Mouse (Mus musculus): ENCODE data around the gene Scfd2. TPM values are rescaled to one million over a fixed set of nuclear protein-coding genes. Genes with fewer than 3 reads are reported as not detected.

The Scfd2 gene
- polyA plus RNA-seq, 1 experiment from 2014 or later, result 3.7 TPM

DNA sequence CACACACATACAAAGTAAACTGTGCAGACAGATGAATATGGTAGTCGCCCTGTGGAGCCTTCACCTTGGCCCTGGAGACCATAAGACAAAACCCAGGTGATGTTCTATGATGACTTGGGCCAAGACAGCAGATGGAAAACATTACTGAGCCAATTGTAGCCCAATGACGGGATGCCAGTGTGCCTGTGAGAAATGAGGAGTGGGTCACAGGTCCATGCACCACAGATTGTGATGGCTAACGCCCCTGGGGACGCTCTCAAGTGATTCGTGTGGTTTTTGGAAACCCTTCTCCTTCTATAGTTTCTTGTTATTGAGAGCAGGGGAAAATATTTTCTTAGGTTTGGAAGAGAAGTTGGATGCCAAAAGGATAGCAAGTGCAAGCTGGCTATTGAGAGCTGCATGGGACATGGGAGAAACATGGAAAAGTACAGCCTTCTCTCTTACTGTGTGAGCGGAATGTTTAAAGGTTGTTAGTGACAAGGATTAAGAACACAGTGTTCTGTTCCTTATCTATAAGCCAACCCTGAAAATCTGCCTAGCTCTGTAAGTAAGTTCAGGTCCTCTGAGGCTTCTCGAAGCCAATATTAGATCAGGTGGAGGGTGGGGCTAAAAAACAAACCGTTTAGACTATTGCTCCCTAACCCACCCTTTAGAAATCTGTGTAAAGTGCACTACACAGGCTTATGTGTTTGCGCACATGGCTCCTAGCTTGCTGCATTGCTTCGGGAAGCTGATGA is 210.4 kb downstream of the Scfd2 start:
- no peaks in the 10 kb centered on the region for H3K79me2 ChIP-seq (ENCODE audit: inconsistent target)
- no peak overlapping the region for H3K4me3 ChIP-seq (ENCODE audit: inconsistent target)
- 98% methylated on average over 10 of the region's 10 CpGs for WGBS (ENCODE audit: missing documents)
- H3K27ac ChIP-seq, result no peak overlapping the region
- H3K36me3 ChIP-seq (ENCODE audit: inconsistent target), result no peaks in the 10 kb centered on the region

DNA sequence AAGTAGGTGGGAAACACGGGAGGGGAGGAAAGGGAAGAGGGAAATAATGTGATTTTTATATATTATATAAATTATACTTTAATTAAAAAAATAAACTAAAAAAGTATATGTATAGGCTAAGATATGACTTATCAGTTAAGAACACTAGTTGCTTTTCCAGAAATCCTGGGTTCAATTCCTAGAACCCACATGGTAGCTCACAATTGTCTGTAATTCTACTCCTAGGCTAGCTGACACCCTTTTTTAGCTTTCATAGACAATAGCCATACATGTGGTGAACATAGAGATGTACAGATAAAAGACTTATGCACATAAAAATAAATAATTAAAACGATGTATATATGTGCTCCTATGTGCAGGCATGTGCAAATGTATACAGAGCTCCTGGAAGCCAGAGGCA is 212.0 kb downstream of the Scfd2 start:
- Histone ChIP-seq H3K4me3 (ENCODE audit: inconsistent target) (no peak overlapping the region), H3K79me2 (ENCODE audit: inconsistent target) (no peaks in the 10 kb centered on the region), H3K36me3 (ENCODE audit: inconsistent target) (no peaks in the 10 kb centered on the region), H3K27ac (no peak overlapping the region)
- WGBS (ENCODE audit: missing documents), result 73% methylated on average over 1 of the region's 2 CpGs

DNA sequence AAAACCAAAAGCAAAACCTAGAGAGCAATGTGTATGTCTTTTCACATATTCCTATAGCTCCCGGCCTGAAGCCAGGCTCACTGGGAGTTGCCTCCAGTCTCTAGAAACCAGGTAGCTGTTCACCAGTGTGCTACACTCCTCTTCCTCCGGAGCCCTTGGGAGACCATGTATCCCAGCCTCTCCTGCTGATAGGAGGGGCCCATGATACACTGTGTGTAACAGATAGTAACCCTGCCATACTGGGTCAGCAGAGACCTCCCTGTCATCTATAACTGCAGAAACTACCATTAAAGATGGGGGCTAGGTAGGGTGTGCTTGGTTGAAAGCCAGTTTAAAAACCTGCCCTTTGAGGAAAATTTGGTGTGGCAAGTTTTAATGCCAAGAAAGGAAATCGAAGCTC is 214.4 kb downstream of the Scfd2 start:
- Histone ChIP-seq H3K27ac (no peak overlapping the region), H3K36me3 (ENCODE audit: inconsistent target) (no peaks in the 10 kb centered on the region), H3K79me2 (ENCODE audit: inconsistent target) (no peaks in the 10 kb centered on the region), H3K4me3 (ENCODE audit: inconsistent target) (no peak overlapping the region)
- 100% methylated on average over 3 of the region's 3 CpGs for WGBS (ENCODE audit: missing documents)

DNA sequence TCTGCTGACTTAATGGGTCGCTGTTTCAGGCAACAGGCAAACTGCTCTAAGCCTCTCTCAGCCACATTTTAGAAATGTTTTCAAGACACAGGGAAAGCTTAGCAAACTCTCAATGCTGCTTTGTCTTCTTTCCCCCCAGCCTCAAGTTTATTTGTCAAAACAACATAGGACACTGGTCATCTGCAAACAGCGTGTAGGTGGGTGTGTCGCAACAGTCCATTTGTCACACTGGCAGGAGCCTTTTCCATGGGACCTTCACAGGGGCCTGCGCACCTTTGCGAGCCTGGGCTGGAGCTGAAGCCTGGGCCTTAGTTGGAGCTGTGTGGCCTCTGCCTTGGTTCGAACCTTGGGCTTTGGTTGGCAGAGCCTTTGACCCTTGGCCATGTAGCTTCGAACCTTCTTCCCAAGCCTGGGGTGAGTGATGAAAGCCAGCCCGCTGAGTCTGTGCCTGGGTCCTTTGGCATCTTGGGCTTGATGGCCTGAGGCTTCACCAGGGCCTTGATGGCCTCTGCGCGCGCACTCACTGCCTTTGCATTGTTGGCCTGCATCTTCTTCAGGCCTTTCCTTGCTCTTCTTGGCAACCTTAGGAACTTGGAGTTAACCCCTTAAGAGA is 215.1 kb downstream of the Scfd2 start:
- WGBS (ENCODE audit: missing documents), result 97% methylated on average over 11 of the region's 11 CpGs
- H3K36me3 ChIP-seq (ENCODE audit: inconsistent target), result no peaks in the 10 kb centered on the region
- H3K4me3 ChIP-seq (ENCODE audit: inconsistent target), result no peak overlapping the region
- H3K79me2 ChIP-seq (ENCODE audit: inconsistent target), result no peaks in the 10 kb centered on the region
- H3K27ac ChIP-seq, result no peak overlapping the region

DNA sequence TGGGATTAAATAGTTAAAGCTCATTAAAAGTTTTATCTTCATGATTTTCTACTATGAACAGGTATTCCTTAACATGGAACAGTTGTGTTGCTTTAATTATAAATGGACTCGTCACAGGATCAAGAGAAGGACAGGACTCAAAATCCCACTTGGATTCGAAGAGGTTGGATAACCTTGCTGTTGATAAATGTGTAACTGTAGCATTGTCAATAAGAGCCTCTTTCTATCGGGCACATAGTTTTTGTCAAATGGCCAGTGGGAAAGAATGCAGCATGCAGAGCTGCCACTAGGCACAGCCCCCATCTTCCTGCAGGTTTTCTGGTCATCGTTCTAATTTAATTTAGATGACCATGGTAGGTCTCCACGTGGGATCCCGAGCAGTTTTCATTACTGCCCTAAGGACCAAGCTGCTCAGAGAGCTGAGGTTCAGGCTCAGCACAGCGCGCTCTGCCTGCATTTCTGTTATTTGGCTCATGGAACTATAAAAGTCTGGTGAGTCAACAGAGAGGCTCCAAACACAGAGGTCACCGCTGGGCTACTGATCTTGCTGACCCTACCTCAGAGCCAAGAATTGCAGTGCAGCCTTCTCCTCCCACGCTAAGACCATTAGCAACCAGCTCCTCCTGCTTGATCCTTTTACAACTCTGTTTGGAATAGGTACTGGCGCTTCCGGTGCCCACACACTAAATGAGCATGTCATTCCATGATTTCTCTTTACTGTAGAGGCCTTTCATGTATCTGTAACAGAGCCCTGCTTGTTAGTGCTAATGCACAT is 215.9 kb downstream of the Scfd2 start:
- Histone ChIP-seq H3K79me2 (ENCODE audit: inconsistent target) (no peaks in the 10 kb centered on the region), H3K27ac (no peak overlapping the region), H3K36me3 (ENCODE audit: inconsistent target) (no peaks in the 10 kb centered on the region), H3K4me3 (ENCODE audit: inconsistent target) (no peak overlapping the region)
- WGBS (ENCODE audit: missing documents), result 89% methylated on average over 12 of the region's 12 CpGs

DNA sequence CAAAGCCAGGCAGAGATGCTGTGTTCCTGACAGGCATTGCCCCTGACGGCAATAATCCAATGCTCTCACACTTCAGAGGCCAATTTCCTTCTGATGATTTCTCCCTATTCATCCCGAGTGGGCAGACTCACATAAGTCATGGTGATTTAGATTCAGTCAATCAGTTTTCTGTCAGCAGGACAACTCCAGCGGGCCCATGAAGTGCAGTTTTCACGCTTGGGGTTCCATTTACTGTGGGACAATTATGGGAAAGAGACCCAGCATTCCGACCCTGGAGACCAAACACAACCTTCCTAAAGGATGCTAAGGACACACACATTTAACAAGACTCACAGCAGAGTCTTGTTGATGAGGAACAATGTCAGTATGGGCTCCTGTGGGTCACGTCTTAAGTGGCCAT is 217.1 kb downstream of the Scfd2 start:
- 96% methylated on average over 6 of the region's 6 CpGs for WGBS (ENCODE audit: missing documents)
- H3K79me2 ChIP-seq (ENCODE audit: inconsistent target), result no peaks in the 10 kb centered on the region

DNA sequence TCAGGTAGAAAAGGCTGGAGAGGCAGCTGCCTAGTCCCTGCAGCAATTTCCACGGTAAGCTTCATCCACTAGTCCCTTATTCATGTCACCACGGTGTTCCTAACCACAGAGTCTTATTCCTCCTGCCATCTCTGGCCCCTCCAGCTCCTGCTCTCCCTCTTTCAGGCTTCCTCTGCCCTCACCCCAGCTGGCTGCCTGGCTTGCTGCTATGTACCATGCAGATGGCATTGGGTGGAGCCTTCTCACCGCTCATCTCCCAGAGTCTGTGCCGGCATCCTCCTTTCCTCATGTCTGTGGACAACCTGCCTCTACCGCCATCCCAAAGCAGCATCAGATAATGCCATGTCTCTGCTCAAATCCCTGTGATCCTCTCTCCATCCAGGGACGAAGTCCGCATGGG is 218.0 kb downstream of the Scfd2 start:
- Histone ChIP-seq H3K4me3 (ENCODE audit: inconsistent target) (no peak overlapping the region), H3K27ac (no peak overlapping the region), H3K36me3 (ENCODE audit: inconsistent target) (no peaks in the 10 kb centered on the region), H3K79me2 (ENCODE audit: inconsistent target) (no peaks in the 10 kb centered on the region)
- WGBS (ENCODE audit: missing documents), result 88% methylated on average over 7 of the region's 7 CpGs

More for the DNA sequence above, 217.1 kb downstream of the Scfd2 start:
- Histone ChIP-seq H3K27ac (no peak overlapping the region), H3K36me3 (ENCODE audit: inconsistent target) (no peaks in the 10 kb centered on the region), H3K4me3 (ENCODE audit: inconsistent target) (no peak overlapping the region)

DNA sequence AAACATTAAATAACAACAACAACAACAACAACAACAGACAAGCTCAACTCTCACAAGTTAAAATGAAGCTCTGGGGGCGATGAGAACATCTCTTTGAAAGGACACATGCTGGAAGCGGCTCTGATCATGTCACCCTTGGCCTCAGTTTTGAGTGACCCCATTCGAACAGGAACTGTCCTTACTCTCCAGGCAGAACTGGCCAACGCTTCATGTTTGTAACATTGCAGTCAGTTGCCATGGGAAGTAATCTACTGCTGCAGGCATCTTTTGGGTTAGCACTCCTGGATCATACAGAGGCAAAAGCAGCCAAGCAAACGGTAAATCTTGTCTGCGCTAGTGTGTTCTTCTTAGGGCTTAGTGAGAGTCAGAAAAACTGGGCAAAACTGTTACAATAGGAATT is 219.7 kb downstream of the Scfd2 start:
- no peaks in the 10 kb centered on the region for H3K79me2 ChIP-seq (ENCODE audit: inconsistent target)
- no peak overlapping the region for H3K4me3 ChIP-seq (ENCODE audit: inconsistent target)
- no peak overlapping the region for H3K27ac ChIP-seq
- H3K36me3 ChIP-seq (ENCODE audit: inconsistent target), result no peaks in the 10 kb centered on the region
- 81% methylated on average over 6 of the region's 6 CpGs for WGBS (ENCODE audit: missing documents)

DNA sequence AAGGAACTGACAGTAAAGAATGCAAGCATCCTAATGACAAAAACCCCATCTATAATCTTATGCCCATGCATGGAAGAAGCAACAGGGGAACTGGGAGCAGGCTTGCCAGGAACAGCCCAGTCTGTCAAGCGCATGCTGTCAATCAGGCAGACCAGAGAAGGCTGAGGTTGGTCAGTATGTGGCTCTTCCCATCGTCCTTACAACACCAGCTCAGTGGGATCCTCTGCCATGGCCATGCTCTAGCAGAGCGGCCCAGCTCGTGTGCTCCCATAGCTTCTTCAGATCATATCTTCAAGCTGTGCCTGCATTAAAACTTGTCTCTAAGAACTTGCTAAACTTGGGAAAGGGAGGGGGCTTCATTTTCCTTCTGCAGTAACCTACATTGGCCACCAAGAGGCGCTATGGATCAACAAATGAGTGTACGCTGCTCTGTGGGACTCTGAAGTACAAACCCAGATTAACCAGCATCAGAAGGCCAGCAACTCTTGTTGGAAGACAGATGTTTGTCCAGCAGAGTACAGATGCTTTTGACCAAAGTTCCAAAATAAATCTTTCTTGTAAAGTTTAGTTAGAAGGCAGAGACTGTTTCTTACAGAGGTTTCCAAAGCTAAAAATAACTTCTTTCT is 220.2 kb downstream of the Scfd2 start:
- Histone ChIP-seq H3K36me3 (ENCODE audit: inconsistent target) (no peaks in the 10 kb centered on the region), H3K79me2 (ENCODE audit: inconsistent target) (no peaks in the 10 kb centered on the region), H3K4me3 (ENCODE audit: inconsistent target) (no peak overlapping the region), H3K27ac (no peak overlapping the region)
- WGBS (ENCODE audit: missing documents), result 64% methylated on average over 6 of the region's 6 CpGs

DNA sequence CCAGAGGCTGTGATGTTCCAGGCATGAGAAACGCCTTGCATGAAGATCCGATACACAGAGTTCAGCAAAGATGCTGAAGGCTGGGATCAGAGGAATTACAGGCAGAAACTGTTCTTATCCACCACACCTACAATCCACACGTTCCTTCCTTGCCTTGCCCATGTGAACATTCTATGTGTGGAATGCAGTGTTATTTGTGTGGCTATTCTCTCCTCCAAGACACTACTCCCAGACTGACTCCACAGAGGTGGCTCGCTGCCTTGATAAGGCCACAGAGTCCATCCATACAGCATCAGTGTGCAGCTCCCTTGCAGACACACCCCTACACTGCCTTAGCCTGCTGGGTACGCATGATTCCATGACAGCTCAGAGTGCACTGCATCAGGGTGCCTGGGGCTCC is 221.5 kb downstream of the Scfd2 start:
- no peak overlapping the region for H3K27ac ChIP-seq
- no peaks in the 10 kb centered on the region for H3K36me3 ChIP-seq (ENCODE audit: inconsistent target)
- no peaks in the 10 kb centered on the region for H3K79me2 ChIP-seq (ENCODE audit: inconsistent target)
- H3K4me3 ChIP-seq (ENCODE audit: inconsistent target), result no peak overlapping the region
- 95% methylated on average over 5 of the region's 5 CpGs for WGBS (ENCODE audit: missing documents)

DNA sequence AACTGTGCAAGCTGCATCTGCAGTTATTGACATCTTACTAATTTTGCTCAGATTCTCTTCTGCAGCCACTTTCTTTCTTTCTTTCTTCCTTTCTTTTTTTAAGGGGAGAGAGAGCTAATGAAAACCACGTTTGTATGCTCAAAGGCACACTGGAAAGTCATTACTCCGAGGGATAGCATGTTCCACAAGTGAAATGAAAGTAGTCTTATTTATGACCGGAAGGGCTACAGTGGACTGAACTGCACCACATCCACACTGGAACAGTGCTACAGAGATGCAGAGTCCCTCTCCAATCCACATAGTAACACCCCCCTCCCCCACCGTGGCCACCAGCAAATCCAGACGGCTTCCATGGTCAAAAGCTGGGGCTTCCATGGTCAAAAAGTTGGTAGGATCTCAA is 224.3 kb downstream of the Scfd2 start:
- no peaks in the 10 kb centered on the region for H3K79me2 ChIP-seq (ENCODE audit: inconsistent target)
- 93% methylated on average over 5 of the region's 5 CpGs for WGBS (ENCODE audit: missing documents)
- H3K36me3 ChIP-seq (ENCODE audit: inconsistent target), result no peaks in the 10 kb centered on the region
- no peak overlapping the region for H3K27ac ChIP-seq
- H3K4me3 ChIP-seq (ENCODE audit: inconsistent target), result no peak overlapping the region

DNA sequence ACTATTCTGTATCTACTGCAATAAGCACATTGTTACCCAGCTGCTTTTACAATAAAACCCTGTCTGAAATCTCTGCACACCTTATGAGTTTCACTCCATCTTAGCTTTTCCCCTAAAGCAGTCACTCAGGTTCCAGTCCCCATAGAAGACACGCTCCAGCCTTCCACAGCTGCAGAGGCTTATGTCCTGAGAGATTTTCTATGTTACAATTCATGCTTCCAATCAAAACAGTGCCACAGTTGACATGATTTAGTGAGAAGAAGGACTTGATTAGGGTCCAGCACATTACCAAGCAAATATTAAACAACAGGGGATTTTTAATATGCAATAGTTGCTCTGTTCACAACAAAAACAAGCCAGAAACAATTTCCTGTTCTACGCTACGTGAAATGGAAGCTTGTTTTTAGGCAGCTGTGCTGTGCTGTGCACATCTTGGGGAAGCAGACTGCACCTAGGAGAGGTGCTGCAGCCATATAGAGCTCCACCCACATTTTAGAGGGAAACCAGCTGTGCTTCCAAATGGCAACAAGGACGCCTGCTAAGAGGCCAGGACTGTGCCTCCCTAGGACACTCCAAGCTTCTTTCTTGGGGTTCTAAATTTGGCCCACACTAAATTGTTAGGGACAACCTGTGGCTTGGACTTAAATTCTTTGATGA is 225.9 kb downstream of the Scfd2 start:
- Histone ChIP-seq H3K36me3 (ENCODE audit: inconsistent target) (no peaks in the 10 kb centered on the region), H3K4me3 (ENCODE audit: inconsistent target) (no peak overlapping the region), H3K79me2 (ENCODE audit: inconsistent target) (no peaks in the 10 kb centered on the region), H3K27ac (no peak overlapping the region)
- WGBS (ENCODE audit: missing documents), result 90% methylated on average over 4 of the region's 4 CpGs

DNA sequence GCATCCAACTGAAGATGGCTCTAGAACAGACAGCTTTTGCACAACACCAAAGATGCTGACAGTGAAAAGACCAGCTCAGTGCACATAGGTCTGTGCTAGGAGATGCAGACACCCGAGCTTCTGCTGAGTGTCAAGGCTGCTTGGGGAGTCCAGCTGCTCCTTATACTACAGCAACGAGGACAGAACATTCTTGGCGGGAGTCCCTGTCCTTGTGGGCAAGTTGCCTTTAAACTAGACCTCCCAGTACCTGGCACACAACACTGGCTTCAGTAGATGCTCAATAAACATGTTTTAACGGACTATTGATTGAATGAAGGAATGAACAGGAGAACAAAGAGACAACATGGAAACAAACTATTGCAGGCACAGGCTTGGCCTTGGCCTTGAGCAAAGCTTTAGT is 226.8 kb downstream of the Scfd2 start:
- H3K27ac ChIP-seq, result no peak overlapping the region
- 75% methylated on average over 4 of the region's 4 CpGs for WGBS (ENCODE audit: missing documents)
- H3K79me2 ChIP-seq (ENCODE audit: inconsistent target), result no peaks in the 10 kb centered on the region
- no peak overlapping the region for H3K4me3 ChIP-seq (ENCODE audit: inconsistent target)
- no peaks in the 10 kb centered on the region for H3K36me3 ChIP-seq (ENCODE audit: inconsistent target)

DNA sequence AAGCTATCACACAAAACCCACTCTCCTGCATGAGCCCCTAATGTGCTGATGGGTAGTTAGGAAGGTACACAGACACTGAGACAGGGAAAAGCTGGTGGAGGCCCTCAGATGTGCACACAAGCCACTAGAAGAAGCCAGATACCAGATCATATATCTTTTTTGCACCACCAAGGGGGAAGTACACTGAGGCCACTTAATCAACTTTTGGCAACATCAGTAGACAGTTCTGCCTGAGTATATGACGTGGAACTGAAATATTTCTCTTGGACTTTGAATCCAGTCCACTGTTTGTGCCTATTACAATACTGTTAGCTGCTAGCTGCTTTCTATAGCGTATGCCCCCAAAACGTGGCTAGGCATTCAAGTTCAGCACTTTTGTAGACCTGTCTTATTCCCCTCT is 229.2 kb downstream of the Scfd2 start:
- no peaks in the 10 kb centered on the region for H3K79me2 ChIP-seq (ENCODE audit: inconsistent target)
- WGBS (ENCODE audit: missing documents), result 83% methylated on average over 3 of the region's 3 CpGs
- H3K36me3 ChIP-seq (ENCODE audit: inconsistent target), result no peaks in the 10 kb centered on the region
- no peak overlapping the region for H3K27ac ChIP-seq
- no peak overlapping the region for H3K4me3 ChIP-seq (ENCODE audit: inconsistent target)

Measured in macrophage (primary cell).